In genomic region chr1:176125771-176126170, GRCm38 (mm10) we compare ENCODE assay signal across 23 mouse cellular contexts.
DNase-seq lines count a peak whose midpoint lies in the region; ATAC-seq lines count a peak whose summit lies in the region.
"Had no signal": no experiment of that assay in that cellular context is flagged by ENCODE, and none has a peak within 500 bp of the region (broad histone marks: within the 10 kb centered on the region; RNA-seq: fewer than 3 reads in every experiment).

No protein-coding gene starts in this region.

- H3K4me3 ChIP-seq in embryonic facial prominence, embryonic 10.5 days: no peak overlapping the region
- H3K4me3 ChIP-seq: embryonic facial prominence, embryonic 15.5 days; erythroblast, embryonic 14.5 days; forebrain, embryonic 10.5 days; gastrocnemius, adult 2 months; heart, embryonic 13.5 days had no signal

- ATAC-seq in cerebellum, adult (ENCODE audit: insufficient number of reproducible peaks, low FRiP score, low TSS enrichment): peak; percentile 79
- ATAC-seq: CD4-positive, CD25-positive, alpha-beta regulatory T cell, adult 4 months; forebrain, embryonic 14.5 days; intestine, postnatal 0 days had no signal

- H3K36me3 ChIP-seq in embryonic facial prominence, embryonic 10.5 days (replicated peaks): no peaks in the 10 kb centered on the region
- H3K36me3 ChIP-seq: embryonic facial prominence, embryonic 15.5 days; forebrain, embryonic 10.5 days; G1E; heart, embryonic 13.5 days had no signal

- intact Hi-C loops in heart, postnatal 36 days (cut with DNase I): no loop called here

- no peak overlapping the region for H3K27ac ChIP-seq in embryonic facial prominence, embryonic 10.5 days (replicated peaks)
- H3K27ac ChIP-seq: embryonic facial prominence, embryonic 15.5 days; forebrain, embryonic 10.5 days; gastrocnemius, adult 2 months; heart, embryonic 13.5 days; hindbrain, embryonic 14.5 days had no signal

- DNase-seq in cerebellum, postnatal 4 days (ENCODE audit: low spot score in 2 of 2): no peak
- DNase-seq in brain, adult 2 months (ENCODE audit: low read depth, low spot score): peak; percentile 94
- DNase-seq in cerebellum, adult 18-20 months: peak; percentile 63 to 77
- peak; percentile 82 for DNase-seq in cerebellum, adult 9-11 months
- no peak for DNase-seq in embryonic facial prominence, embryonic 10.5 days (ENCODE audit: low spot score)
- no peak for DNase-seq in heart, postnatal 36 days
- DNase-seq in lung, postnatal 25 days (ENCODE audit: low spot score): no peak
- DNase-seq: adrenal gland, postnatal 14 days; B cell, adult 2 months; gastrocnemius, adult 2 months; gastrocnemius, postnatal 25 days; heart, postnatal 4 days; kidney, adult 9 months had no signal

- H3K27me3 ChIP-seq in embryonic facial prominence, embryonic 10.5 days (replicated peaks; ENCODE audit: low read depth, poor library complexity, severe bottlenecking): no peaks in the 10 kb centered on the region
- H3K27me3 ChIP-seq: embryonic facial prominence, embryonic 15.5 days had no signal

- H3K4me1 ChIP-seq in embryonic facial prominence, embryonic 10.5 days: no peaks in the 10 kb centered on the region
- H3K4me1 ChIP-seq: embryonic facial prominence, embryonic 15.5 days; forebrain, embryonic 10.5 days had no signal

- H3K9me3 ChIP-seq in embryonic facial prominence, embryonic 10.5 days: no peaks in the 10 kb centered on the region
- H3K9me3 ChIP-seq: embryonic facial prominence, embryonic 15.5 days; forebrain, embryonic 10.5 days had no signal

- WGBS in embryonic facial prominence, embryonic 10.5 days: 82% methylated on average over 2 of the region's 2 CpGs

Comparison
In these comparisons a context has a peak if more than half of its experiments do, and no peak if none do; other contexts are left out.
1. DNase-seq: peak in brain, adult 2 months (single experiment), cerebellum, adult 18-20 months (2 of 2) and cerebellum, adult 9-11 months (single experiment); none in cerebellum, postnatal 4 days (0 of 2), embryonic facial prominence, embryonic 10.5 days (single experiment), heart, postnatal 36 days (0 of 2) and lung, postnatal 25 days (single experiment).